Mouse (Mus musculus) stomach, embryonic 14.5 days (tissue): ENCODE results near the gene Tph2. TPM values are rescaled to one million over a fixed set of nuclear protein-coding genes. Genes with fewer than 3 reads are reported as not detected.

Source experiments
- ATAC-seq: fragments of 200-750 bp; cut with Nextera tagmentation; 2 replicates; pipeline ENCODE4 v1.8.0; 2017; ENCODE audit warnings: low read depth, moderate TSS enrichment; ENCODE audit not compliant: insufficient number of reproducible peaks, insufficient read depth, low FRiP score
- H3K27ac ChIP-seq: fragments of 300-500 bp; sonication (generic); 2 replicates; pipeline ENCODE4 v1.5.1; 2014; ENCODE audit warnings: mild to moderate bottlenecking, low read length, moderate library complexity, mixed read lengths
- H3K27me3 ChIP-seq: fragments of 300-500 bp; sonication (generic); 2 replicates; pipeline ENCODE4 v1.6.1; 2014; ENCODE audit warnings: low read length, control low read depth, mixed read lengths; ENCODE audit not compliant: control insufficient read depth, insufficient read depth
- H3K36me3 ChIP-seq: fragments of 300-500 bp; sonication (generic); 2 replicates; pipeline ENCODE4 v1.6.1; 2014; ENCODE audit warnings: mild to moderate bottlenecking, control low read depth, low read length, moderate library complexity, mixed read lengths; ENCODE audit not compliant: control insufficient read depth, insufficient read depth
- H3K4me1 ChIP-seq: fragments of 300-500 bp; sonication (generic); 2 replicates; pipeline ENCODE4 v1.6.1; 2014; ENCODE audit warnings: low read length, control low read depth, mixed read lengths; ENCODE audit not compliant: control insufficient read depth, insufficient read depth
- H3K4me2 ChIP-seq: fragments of 300-500 bp; sonication (generic); replicated peaks from 2 replicates; pipeline ENCODE4 v1.6.1; 2014; ENCODE audit warnings: low read depth, low read length, control low read depth
- H3K4me3 ChIP-seq: fragments of 300-500 bp; sonication (generic); 2 replicates; pipeline ENCODE4 v1.5.1; 2014; ENCODE audit warnings: low read depth, low read length, control low read depth
- H3K9ac ChIP-seq: fragments of 300-500 bp; sonication (generic); replicated peaks from 2 replicates; pipeline ENCODE4 v1.6.1; 2014; ENCODE audit warnings: low read depth, mild to moderate bottlenecking, control low read depth, low read length, moderate library complexity, mixed read lengths
- H3K9me3 ChIP-seq: fragments of 300-500 bp; sonication (generic); 2 replicates; pipeline ENCODE4 v1.6.1; 2016; ENCODE audit warnings: low read depth, low read length, control low read depth; ENCODE audit not compliant: control insufficient read depth
- WGBS: fragments of 180-500 bp; shearing (Covaris S2); extraction: QIAGEN DNeasy Blood & Tissue Kit; methylation state at CpG from one replicate; pipeline ENCODE4 v1.1.7; 2014; 5-methylcytosine and 5-hydroxymethylcytosine counted together
- polyA plus RNA-seq: library from polyadenylated mRNA; unstranded; fragments of >200 nt; fragmentation: Nextera tagmentation; extraction: Ambion mirVana; gene quantifications from 2 replicates; pipeline ENCODE4 v1.2.1, GENCODE M21; 2014

The Tph2 gene
- polyA plus RNA-seq, 1 experiment from 2014 or later = not detected

DNA sequence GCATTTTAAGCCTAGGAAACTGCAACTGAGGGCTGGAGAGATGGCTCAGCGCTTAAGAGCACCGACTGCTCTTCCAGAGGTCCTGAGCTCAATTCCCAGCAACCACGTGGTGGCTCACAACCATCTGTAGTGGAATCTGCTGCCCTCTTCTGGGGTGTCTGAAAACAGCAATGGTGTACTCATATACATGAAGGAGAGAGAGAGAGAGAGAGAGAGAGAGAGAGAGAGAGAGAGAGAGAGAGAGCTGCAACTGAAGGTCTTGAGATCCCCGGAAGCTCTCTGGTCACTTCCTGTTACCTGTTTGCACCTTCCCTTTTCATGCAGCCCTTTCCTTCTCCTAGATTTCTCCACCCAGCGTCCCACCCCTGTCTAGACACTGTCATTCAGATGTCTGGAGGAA, 24.5 kb downstream of the Tph2 start:
- Histone ChIP-seq H3K9me3 (no peaks in the 10 kb centered on the region), H3K4me2 (no peak overlapping the region), H3K27ac (no peak overlapping the region), H3K27me3 (no peaks in the 10 kb centered on the region), H3K36me3 (no peaks in the 10 kb centered on the region), H3K9ac (no peak overlapping the region), H3K4me1 (no peaks in the 10 kb centered on the region), H3K4me3 (no peak overlapping the region)
- WGBS = 71% methylated on average over 5 of the region's 5 CpGs
- ATAC-seq = no peak

DNA sequence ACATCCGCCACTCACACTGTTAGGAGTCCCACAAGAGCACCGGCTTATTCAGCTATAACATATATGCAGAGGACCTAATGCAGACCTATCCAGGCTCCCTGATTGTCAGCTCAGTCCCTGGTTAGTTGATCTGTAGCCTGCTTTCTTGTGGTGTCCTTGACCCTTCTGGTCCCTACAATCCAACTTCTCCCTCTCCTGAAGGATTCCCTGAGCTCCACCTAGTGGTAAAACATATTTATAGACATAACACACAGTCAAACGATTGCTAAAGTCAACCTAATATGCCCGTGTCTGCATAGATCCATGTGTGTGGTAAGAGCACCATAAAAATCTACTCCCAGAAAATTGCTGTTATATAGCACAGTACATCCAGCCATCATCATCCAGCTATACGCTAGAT, 37.5 kb downstream of the Tph2 start:
- Histone ChIP-seq H3K9ac (no peak overlapping the region), H3K27me3 (no peaks in the 10 kb centered on the region), H3K4me2 (no peak overlapping the region), H3K27ac (no peak overlapping the region), H3K9me3 (no peaks in the 10 kb centered on the region), H3K4me3 (no peak overlapping the region), H3K4me1 (no peaks in the 10 kb centered on the region), H3K36me3 (no peaks in the 10 kb centered on the region)
- no peak for ATAC-seq
- WGBS = 74% methylated on average over 5 of the region's 5 CpGs

DNA sequence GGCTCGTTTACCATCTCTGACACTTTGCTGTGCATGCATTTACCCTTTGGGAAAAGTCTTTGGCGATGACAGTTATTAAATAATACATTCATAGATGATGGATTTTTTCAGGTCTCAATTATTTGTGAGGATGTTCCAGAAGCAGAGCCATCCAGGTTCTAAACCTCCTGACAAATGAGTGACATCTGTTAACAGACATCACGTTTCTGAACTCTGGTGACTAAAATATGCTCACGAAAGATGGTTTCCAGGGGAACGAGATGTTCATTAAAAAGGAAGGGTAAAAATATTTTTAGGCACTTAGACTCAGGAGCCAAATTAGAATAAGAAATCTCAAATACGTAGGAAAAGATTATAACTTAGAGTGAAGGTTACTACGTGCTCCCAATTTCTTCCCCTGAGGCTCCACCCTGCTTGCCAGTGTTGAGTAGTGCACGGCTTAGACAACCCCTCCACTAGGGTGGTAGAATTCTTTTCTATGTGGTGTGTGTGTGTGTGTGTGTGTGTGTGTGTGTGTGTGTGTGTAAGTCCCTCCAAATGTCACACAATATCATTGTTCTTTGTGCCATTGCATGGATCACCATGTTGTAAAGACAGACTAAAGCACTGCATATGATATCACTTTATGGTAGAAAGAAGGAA, 38.4 kb downstream of the Tph2 start:
- no peaks in the 10 kb centered on the region for H3K9me3 ChIP-seq
- H3K27me3 ChIP-seq = no peaks in the 10 kb centered on the region
- no peak overlapping the region for H3K9ac ChIP-seq
- WGBS = 85% methylated on average over 8 of the region's 8 CpGs
- H3K36me3 ChIP-seq = no peaks in the 10 kb centered on the region
- no peak overlapping the region for H3K4me3 ChIP-seq
- no peak for ATAC-seq
- no peaks in the 10 kb centered on the region for H3K4me1 ChIP-seq
- H3K27ac ChIP-seq = no peak overlapping the region
- H3K4me2 ChIP-seq = no peak overlapping the region

DNA sequence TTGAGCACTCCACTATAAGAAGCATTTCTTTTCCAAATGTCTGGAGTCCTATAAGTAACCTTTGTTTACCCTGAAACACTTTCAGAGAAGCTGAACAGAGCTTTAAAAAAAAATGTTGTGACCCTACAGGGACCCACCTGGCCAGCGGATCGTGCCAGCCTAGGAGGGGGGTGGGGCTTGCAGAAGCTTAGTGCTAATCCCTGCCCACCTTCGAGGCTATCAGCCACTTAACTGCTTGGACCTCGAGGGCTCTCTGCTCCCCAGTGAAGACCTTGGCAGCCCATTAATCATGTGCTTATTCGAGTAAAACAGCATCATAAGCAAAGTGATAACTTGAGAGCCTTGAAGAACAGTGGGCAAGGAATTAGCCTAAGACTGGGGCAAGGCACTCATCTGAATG, 40.3 kb downstream of the Tph2 start:
- H3K4me2 ChIP-seq = no peak overlapping the region
- H3K4me1 ChIP-seq = no peaks in the 10 kb centered on the region
- no peak overlapping the region for H3K27ac ChIP-seq
- ATAC-seq = no peak
- H3K36me3 ChIP-seq = no peaks in the 10 kb centered on the region
- H3K27me3 ChIP-seq = no peaks in the 10 kb centered on the region
- WGBS = 29% methylated on average over 5 of the region's 5 CpGs
- no peak overlapping the region for H3K4me3 ChIP-seq
- H3K9me3 ChIP-seq = no peaks in the 10 kb centered on the region
- H3K9ac ChIP-seq = no peak overlapping the region

DNA sequence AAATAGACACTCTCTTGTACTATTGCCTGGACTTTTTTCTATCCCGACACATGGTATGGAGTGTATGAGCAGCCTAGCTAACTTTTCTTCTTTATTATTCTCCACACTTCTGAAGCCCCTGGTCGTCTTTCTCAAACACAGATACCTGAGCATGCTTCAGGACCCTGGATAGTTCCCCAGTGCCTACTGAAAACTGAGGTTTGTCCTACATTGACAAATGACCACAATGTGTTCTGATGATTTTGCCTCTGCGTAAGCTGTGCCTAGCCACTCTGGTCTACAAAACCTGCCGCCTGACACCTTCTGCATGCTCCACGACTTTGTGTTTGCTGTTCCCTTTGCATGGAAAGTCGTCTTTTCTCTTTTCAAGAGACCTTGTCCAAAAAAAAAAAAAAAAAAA, 41.2 kb downstream of the Tph2 start:
- no peaks in the 10 kb centered on the region for H3K4me1 ChIP-seq
- no peak overlapping the region for H3K4me2 ChIP-seq
- no peaks in the 10 kb centered on the region for H3K9me3 ChIP-seq
- H3K27me3 ChIP-seq = no peaks in the 10 kb centered on the region
- no peaks in the 10 kb centered on the region for H3K36me3 ChIP-seq
- no peak overlapping the region for H3K27ac ChIP-seq
- H3K4me3 ChIP-seq = no peak overlapping the region
- ATAC-seq = no peak
- 43% methylated on average over 6 of the region's 6 CpGs for WGBS
- no peak overlapping the region for H3K9ac ChIP-seq

DNA sequence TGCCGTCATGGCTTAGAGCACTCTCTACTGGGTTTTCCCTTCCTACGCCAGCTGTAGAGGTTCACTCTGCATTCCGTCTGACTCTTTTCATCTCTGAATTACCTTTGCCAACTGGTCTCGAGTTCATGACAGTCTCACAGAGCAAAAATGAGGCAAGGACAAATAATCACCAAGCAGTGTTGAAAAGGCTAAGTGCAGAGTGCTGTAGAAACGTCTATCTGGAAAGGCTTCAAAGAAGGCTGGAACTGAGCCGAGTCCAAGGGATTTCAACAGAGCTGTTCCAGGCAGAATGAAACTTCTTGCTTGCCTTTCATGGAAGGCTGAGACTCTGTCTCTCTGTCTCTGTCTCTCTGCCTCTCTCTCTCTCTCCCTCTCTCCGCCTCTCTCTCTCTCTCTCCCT, 47.8 kb downstream of the Tph2 start:
- no peaks in the 10 kb centered on the region for H3K27me3 ChIP-seq
- no peak overlapping the region for H3K27ac ChIP-seq
- H3K9me3 ChIP-seq = no peaks in the 10 kb centered on the region
- H3K4me2 ChIP-seq = no peak overlapping the region
- H3K4me3 ChIP-seq = no peak overlapping the region
- WGBS = 75% methylated on average over 7 of the region's 7 CpGs
- H3K9ac ChIP-seq = no peak overlapping the region
- no peaks in the 10 kb centered on the region for H3K36me3 ChIP-seq
- ATAC-seq = no peak
- no peaks in the 10 kb centered on the region for H3K4me1 ChIP-seq

DNA sequence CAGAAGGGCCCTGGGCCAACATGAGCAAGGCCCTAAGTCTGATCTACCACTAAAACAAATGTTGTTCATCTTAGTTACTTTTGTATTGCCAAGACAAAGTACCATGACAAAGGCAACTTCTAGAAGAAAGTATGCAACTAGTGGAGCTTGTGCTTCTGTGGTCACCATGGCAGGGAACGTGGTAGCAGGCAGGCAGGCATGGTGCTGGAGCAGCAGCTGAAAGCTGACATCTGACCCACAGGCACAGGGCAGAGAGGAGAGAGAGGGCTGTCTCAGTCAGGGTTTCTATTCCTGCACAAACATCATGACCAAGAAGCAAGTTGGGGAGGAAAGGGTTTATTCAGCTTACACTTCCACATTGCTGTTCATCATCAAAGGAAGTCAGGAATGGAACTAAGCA, 56.9 kb downstream of the Tph2 start:
- ATAC-seq = no peak
- no peaks in the 10 kb centered on the region for H3K9me3 ChIP-seq

DNA sequence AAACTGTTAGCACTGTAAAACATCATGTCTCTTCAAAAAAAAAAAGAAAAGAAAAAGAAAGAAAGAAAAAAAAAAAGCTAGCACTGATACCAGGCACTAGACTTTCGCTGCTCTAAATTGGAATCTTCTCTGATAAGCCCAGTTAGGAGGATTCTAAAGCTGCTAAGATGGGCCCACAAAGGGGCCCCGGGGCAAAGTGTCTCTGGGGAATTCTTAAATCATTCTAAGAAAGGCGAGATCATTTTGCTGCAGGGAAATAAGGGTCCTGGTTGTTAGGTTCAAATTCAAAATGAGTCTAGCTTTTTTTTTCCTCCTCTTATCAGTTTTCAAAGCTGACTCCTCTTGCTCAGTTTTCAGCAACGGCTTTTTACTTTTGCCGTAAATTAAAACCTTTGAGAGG, 59.3 kb downstream of the Tph2 start:
- no peaks in the 10 kb centered on the region for H3K36me3 ChIP-seq
- H3K4me2 ChIP-seq = no peak overlapping the region
- no peak overlapping the region for H3K9ac ChIP-seq
- H3K27me3 ChIP-seq = no peaks in the 10 kb centered on the region
- ATAC-seq = no peak
- H3K9me3 ChIP-seq = no peaks in the 10 kb centered on the region
- H3K4me3 ChIP-seq = no peak overlapping the region
- no peaks in the 10 kb centered on the region for H3K4me1 ChIP-seq
- WGBS = 32% methylated on average over 5 of the region's 5 CpGs
- H3K27ac ChIP-seq = no peak overlapping the region

More for the DNA sequence above, 56.9 kb downstream of the Tph2 start:
- no peaks in the 10 kb centered on the region for H3K4me1 ChIP-seq
- no peak overlapping the region for H3K4me3 ChIP-seq
- no peak overlapping the region for H3K27ac ChIP-seq
- no peak overlapping the region for H3K4me2 ChIP-seq
- no peaks in the 10 kb centered on the region for H3K27me3 ChIP-seq
- H3K9ac ChIP-seq = no peak overlapping the region
- H3K36me3 ChIP-seq = no peaks in the 10 kb centered on the region
- WGBS = 62% methylated on average over 1 of the region's 1 CpGs

DNA sequence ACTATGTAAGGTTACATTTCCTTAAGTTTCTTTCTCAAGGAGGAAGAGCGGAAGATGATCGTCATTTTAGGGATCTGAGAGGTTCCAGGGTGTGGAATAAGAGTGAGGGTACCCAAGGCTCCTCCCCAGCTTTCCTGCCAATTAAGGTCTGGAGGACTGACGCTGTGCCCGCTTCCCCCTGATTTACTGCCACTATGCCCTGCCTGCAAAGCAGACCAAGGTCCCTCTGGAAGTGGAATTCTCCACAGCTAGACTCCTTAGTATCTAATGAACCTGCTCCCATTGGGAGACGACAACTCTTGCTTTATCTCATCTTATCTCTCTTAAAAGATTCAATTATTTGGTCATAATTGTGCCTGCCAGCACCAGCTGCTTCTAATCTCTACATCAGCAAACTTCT, 59.8 kb downstream of the Tph2 start:
- H3K9me3 ChIP-seq = no peaks in the 10 kb centered on the region
- no peak overlapping the region for H3K4me2 ChIP-seq
- no peak overlapping the region for H3K4me3 ChIP-seq
- H3K4me1 ChIP-seq = no peaks in the 10 kb centered on the region
- ATAC-seq = no peak
- no peaks in the 10 kb centered on the region for H3K27me3 ChIP-seq
- no peak overlapping the region for H3K27ac ChIP-seq
- 63% methylated on average over 5 of the region's 5 CpGs for WGBS
- H3K9ac ChIP-seq = no peak overlapping the region
- no peaks in the 10 kb centered on the region for H3K36me3 ChIP-seq
